Mouse (Mus musculus): Measurements from ENCODE around the gene Celf2.

DNA sequence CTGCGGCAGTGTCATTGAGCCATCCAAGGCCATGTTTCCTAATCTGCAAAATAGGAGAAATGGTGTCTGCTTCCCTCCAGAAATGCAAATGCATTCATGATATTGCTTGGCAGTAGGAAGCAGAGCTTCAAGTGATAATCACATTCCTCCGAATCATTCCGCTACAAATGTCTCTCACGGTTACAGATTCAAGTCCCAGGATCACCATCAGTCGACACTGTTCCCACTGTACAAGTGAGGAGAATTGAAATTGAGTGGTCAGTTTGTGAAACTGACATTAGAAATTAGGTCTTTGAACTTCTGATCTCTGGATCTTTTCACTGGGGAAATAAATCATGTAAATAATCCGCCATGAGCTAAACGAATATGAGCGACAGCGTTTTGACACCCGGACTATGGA, 596.0 kb downstream of the Celf2 start:
- TF ChIP-seq POLR2A (IDR thresholded peaks at IDR 0.05; ENCODE audit: borderline replicate concordance, control insufficient read depth, low read depth, low read length) (no peak), CTCF (IDR thresholded peaks at IDR 0.05; ENCODE audit: control insufficient read depth, insufficient read depth, low read length) (no peak)
